Mouse (Mus musculus) right cerebral cortex, postnatal 36 days (tissue): ENCODE results near the gene Lrrtm3.

Experiments
- DNase-seq, 2 experiments: peaks; one replicate each; pipeline ENCODE4 v3.0.0; 2022; ENCODE audit warnings: low spot score in 2 of 2, mixed read lengths in 1 of 2

Lrrtm3 gene

GRCm38 (mm10) chr10:63899891-63900290 is 190.2 kb downstream of the Lrrtm3 start:
- no peak for DNase-seq

GRCm38 (mm10) chr10:63894612-63895011 is 195.5 kb downstream of the Lrrtm3 start:
- no peak for DNase-seq

- no peak for DNase-seq
Observed at GRCm38 (mm10) chr10:63886449-63887088, 203.5 kb downstream of the Lrrtm3 start.

DNA sequence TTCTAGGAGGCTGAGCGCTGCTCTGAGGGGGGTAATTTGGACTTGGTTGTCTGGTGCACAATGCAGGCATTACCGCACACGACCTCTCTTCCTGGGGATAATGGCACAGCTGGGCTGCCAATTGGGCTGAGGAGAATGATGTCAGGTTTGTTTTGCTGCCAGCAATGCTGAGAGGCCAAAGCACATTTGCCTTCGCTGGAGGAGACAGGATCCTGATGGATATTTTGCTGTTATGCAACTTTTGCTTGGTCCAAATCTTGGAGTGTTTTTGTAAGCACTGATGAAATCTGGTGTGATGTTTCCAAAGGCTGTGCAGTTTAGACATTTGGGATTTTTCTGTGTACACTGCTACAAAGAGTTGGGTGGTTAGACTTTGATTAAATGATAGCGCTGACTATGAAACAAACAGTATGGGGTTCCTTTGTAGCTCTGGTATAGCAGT is 209.6 kb downstream of the Lrrtm3 start:
- no peak for DNase-seq
